Mouse (Mus musculus) urinary bladder, adult 18-20 months (tissue): Measurements from ENCODE around the gene Fam117b.

Experiments used
- DNase-seq, 2 experiments: peaks; one replicate each; pipeline ENCODE4 v3.0.0; 2022; ENCODE audit warnings: low spot score in 2 of 2, mixed read lengths in 2 of 2

Gene Fam117b

GRCm38 (mm10) chr1:59913195-59913868, 526 bp downstream of the Fam117b start:
- DNase-seq: peak in 1 of 2 experiments; percentile 41

- no peak for DNase-seq
Observed at GRCm38 (mm10) chr1:59913869-59914225, 1.0 kb downstream of the Fam117b start.

- no peak for DNase-seq
Observed at GRCm38 (mm10) chr1:59914799-59915198, 2.0 kb downstream of the Fam117b start.

GRCm38 (mm10) chr1:59915843-59916610, 3.2 kb downstream of the Fam117b start:
- no peak for DNase-seq

- no peak for DNase-seq
Observed at GRCm38 (mm10) chr1:59917401-59917800, 4.6 kb downstream of the Fam117b start.

GRCm38 (mm10) chr1:59918075-59918474, 5.3 kb downstream of the Fam117b start:
- DNase-seq: no peak

- DNase-seq: no peak
Observed at GRCm38 (mm10) chr1:59923201-59923600, 10.4 kb downstream of the Fam117b start.

- no peak for DNase-seq
Observed at GRCm38 (mm10) chr1:59923673-59924072, 10.9 kb downstream of the Fam117b start.

GRCm38 (mm10) chr1:59924411-59924810, 11.6 kb downstream of the Fam117b start:
- no peak for DNase-seq

GRCm38 (mm10) chr1:59926021-59926672, 13.3 kb downstream of the Fam117b start:
- no peak for DNase-seq

GRCm38 (mm10) chr1:59927131-59927680, 14.4 kb downstream of the Fam117b start:
- DNase-seq: no peak

- DNase-seq: no peak
Observed at GRCm38 (mm10) chr1:59930926-59931325, 18.1 kb downstream of the Fam117b start.

- DNase-seq: no peak
Observed at GRCm38 (mm10) chr1:59932991-59933390, 20.2 kb downstream of the Fam117b start.

GRCm38 (mm10) chr1:59941063-59941462, 28.3 kb downstream of the Fam117b start:
- no peak for DNase-seq

- DNase-seq: no peak
Observed at GRCm38 (mm10) chr1:59942057-59942790, 29.4 kb downstream of the Fam117b start.

GRCm38 (mm10) chr1:59943825-59944224, 31.0 kb downstream of the Fam117b start:
- DNase-seq: peak; percentile 22 to 39

- no peak for DNase-seq
Observed at GRCm38 (mm10) chr1:59945969-59946368, 33.2 kb downstream of the Fam117b start.

GRCm38 (mm10) chr1:59947509-59947908, 34.7 kb downstream of the Fam117b start:
- no peak for DNase-seq

- DNase-seq: no peak
Observed at GRCm38 (mm10) chr1:59957206-59957605, 44.4 kb downstream of the Fam117b start.

GRCm38 (mm10) chr1:59959941-59960340, 47.1 kb downstream of the Fam117b start:
- DNase-seq: no peak

- DNase-seq: no peak
Observed at GRCm38 (mm10) chr1:59966171-59966785, 53.5 kb downstream of the Fam117b start.
